Mouse (Mus musculus) E14TG2a.4 (cell line): ENCODE results near the gene Klf12.

Source experiments
- CTCF ChIP-seq: conservative IDR thresholded peaks from 2 replicates; pipeline ENCODE4 v1.5.1; 2014; ENCODE audit warnings: low read length
- POU5F1 ChIP-seq: IDR thresholded peaks from 2 replicates; pipeline ENCODE4 v1.6.1; 2014; ENCODE audit warnings: low read length, borderline replicate concordance

- TF ChIP-seq CTCF: no peak
- TF ChIP-seq POU5F1: no peak
These were observed 78.3 kb downstream of the Klf12 start for GRCm38 (mm10) chr14:100206207-100206606.
